21 mouse cellular contexts compared by ENCODE assay signal in the genomic region with DNA sequence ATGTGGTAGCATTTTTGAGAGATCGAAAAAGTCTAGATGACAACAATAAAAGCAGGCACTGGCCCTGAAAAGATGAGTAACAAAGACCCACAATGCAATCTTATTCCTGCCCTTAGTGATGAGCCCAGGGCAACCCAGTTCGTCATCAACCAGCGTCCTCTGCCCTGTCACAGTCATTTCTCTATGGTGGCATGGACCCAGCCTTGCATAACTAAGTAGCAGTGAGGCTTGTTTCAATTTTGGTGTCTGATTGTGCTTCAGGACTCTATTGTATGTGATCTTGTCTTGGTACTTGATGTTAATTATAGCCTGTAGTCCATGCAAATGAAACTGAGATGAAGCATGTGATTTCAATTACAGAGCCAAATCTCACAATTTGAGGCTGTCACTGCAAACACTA.
DNase-seq lines count a peak whose midpoint lies in the region; ATAC-seq lines count a peak whose summit lies in the region.
"Had no signal": no experiment of that assay in that cellular context is flagged by ENCODE, and none has a peak within 500 bp of the region (broad histone marks: within the 10 kb centered on the region; RNA-seq: fewer than 3 reads in every experiment).

No protein-coding gene starts in this region.

- no peaks in the 10 kb centered on the region for H3K27me3 ChIP-seq in forebrain, embryonic 11.5 days (ENCODE audit: control insufficient read depth, insufficient read depth, low read length)
- no peaks in the 10 kb centered on the region for H3K27me3 ChIP-seq in forebrain, embryonic 10.5 days (ENCODE audit: poor library complexity, severe bottlenecking)
- no peaks in the 10 kb centered on the region for H3K27me3 ChIP-seq in neural tube, embryonic 12.5 days (replicated peaks)
- H3K27me3 ChIP-seq in neural tube, embryonic 15.5 days (replicated peaks), result no peaks in the 10 kb centered on the region
- no peaks in the 10 kb centered on the region for H3K27me3 ChIP-seq in forebrain, embryonic 12.5 days
- H3K27me3 ChIP-seq in forebrain, embryonic 16.5 days (replicated peaks; ENCODE audit: control insufficient read depth, insufficient read depth, low read length), result no peaks in the 10 kb centered on the region
- H3K27me3 ChIP-seq: heart, embryonic 13.5 days; intestine, embryonic 15.5 days had no signal

- 74% methylated on average over 3 of the region's 3 CpGs for WGBS in forebrain, embryonic 11.5 days
- WGBS in forebrain, embryonic 10.5 days, result 81% methylated on average over 3 of the region's 3 CpGs
- WGBS in neural tube, embryonic 12.5 days, result 78% methylated on average over 3 of the region's 3 CpGs
- WGBS in neural tube, embryonic 15.5 days, result 73% methylated on average over 3 of the region's 3 CpGs
- 57% methylated on average over 3 of the region's 3 CpGs for WGBS in forebrain, embryonic 12.5 days
- WGBS in forebrain, embryonic 16.5 days, result 52% methylated on average over 3 of the region's 3 CpGs

- H3K9ac ChIP-seq in forebrain, embryonic 11.5 days (ENCODE audit: low read length), result no peak overlapping the region
- H3K9ac ChIP-seq in neural tube, embryonic 12.5 days, result no peak overlapping the region
- H3K9ac ChIP-seq in neural tube, embryonic 15.5 days (replicated peaks), result no peak overlapping the region
- H3K9ac ChIP-seq in forebrain, embryonic 12.5 days, result no peak overlapping the region
- H3K9ac ChIP-seq in forebrain, embryonic 16.5 days (replicated peaks; ENCODE audit: low read depth, low read length), result no peak overlapping the region
- H3K9ac ChIP-seq: heart, embryonic 13.5 days; hindbrain, embryonic 14.5 days; intestine, embryonic 15.5 days had no signal

- H3K27ac ChIP-seq in forebrain, embryonic 11.5 days (ENCODE audit: low read depth, low read length), result no peak overlapping the region
- H3K27ac ChIP-seq in forebrain, embryonic 10.5 days, result no peak overlapping the region
- H3K27ac ChIP-seq in neural tube, embryonic 12.5 days, result no peak overlapping the region
- H3K27ac ChIP-seq in neural tube, embryonic 15.5 days (replicated peaks), result no peak overlapping the region
- H3K27ac ChIP-seq in forebrain, embryonic 12.5 days, result no peak overlapping the region
- H3K27ac ChIP-seq in forebrain, embryonic 16.5 days (ENCODE audit: low read length), result no peak overlapping the region
- H3K27ac ChIP-seq: embryonic facial prominence, embryonic 10.5 days; heart, embryonic 13.5 days; hindbrain, embryonic 14.5 days; intestine, embryonic 15.5 days had no signal

- DNase-seq in forebrain, embryonic 11.5 days (ENCODE audit: low spot score), result no peak
- DNase-seq in forebrain, embryonic 10.5 days (ENCODE audit: extremely low spot score, low spot score), result no peak
- no peak for DNase-seq in cerebellum, postnatal 10 days
- no peak for DNase-seq in thymus, postnatal 25 days
- DNase-seq: adrenal gland, adult 8-10 months; adrenal gland, postnatal 36 days; B cell, adult 2 months; cerebellum, adult 11-12 months; cerebellum, adult 9-11 months; gastrocnemius, postnatal 14 days; heart, postnatal 4 days; kidney, adult 18-20 months had no signal

- no peaks in the 10 kb centered on the region for H3K9me3 ChIP-seq in forebrain, embryonic 11.5 days (ENCODE audit: control insufficient read depth, low read length)
- H3K9me3 ChIP-seq in forebrain, embryonic 10.5 days, result no peaks in the 10 kb centered on the region
- H3K9me3 ChIP-seq in neural tube, embryonic 12.5 days, result no peaks in the 10 kb centered on the region
- H3K9me3 ChIP-seq in neural tube, embryonic 15.5 days (replicated peaks), result no peaks in the 10 kb centered on the region
- no peaks in the 10 kb centered on the region for H3K9me3 ChIP-seq in forebrain, embryonic 12.5 days
- H3K9me3 ChIP-seq in forebrain, embryonic 16.5 days (ENCODE audit: control insufficient read depth, low read length), result no peaks in the 10 kb centered on the region
- H3K9me3 ChIP-seq: embryonic facial prominence, embryonic 10.5 days; heart, embryonic 13.5 days; intestine, embryonic 15.5 days had no signal

- ATAC-seq in forebrain, embryonic 11.5 days (replicated peaks; ENCODE audit: low FRiP score), result peak; percentile 54; the same call in 1 of the 2 replicates
- peak; percentile 13; the same call in 1 of the 2 replicates for ATAC-seq in neural tube, embryonic 12.5 days (ENCODE audit: low FRiP score, low read depth)
- no peak for ATAC-seq in neural tube, embryonic 15.5 days (ENCODE audit: low FRiP score)
- ATAC-seq in forebrain, embryonic 12.5 days (ENCODE audit: low FRiP score), result peak; percentile 71
- peak; percentile 98 for ATAC-seq in forebrain, embryonic 16.5 days
- ATAC-seq: CD4-positive, CD25-positive, alpha-beta regulatory T cell, adult 4 months; intestine, embryonic 15.5 days had no signal

- no peaks in the 10 kb centered on the region for H3K4me1 ChIP-seq in forebrain, embryonic 11.5 days (replicated peaks; ENCODE audit: control insufficient read depth, insufficient read depth, low read length)
- no peaks in the 10 kb centered on the region for H3K4me1 ChIP-seq in forebrain, embryonic 10.5 days
- no peaks in the 10 kb centered on the region for H3K4me1 ChIP-seq in neural tube, embryonic 12.5 days
- 0 out of 2 replicates have a peak, but pooled peaks cover 4% of the 10 kb centered on the region for H3K4me1 ChIP-seq in neural tube, embryonic 15.5 days
- no peaks in the 10 kb centered on the region for H3K4me1 ChIP-seq in forebrain, embryonic 12.5 days
- no peaks in the 10 kb centered on the region for H3K4me1 ChIP-seq in forebrain, embryonic 16.5 days (replicated peaks; ENCODE audit: control insufficient read depth, insufficient read depth, low read length)
- H3K4me1 ChIP-seq: embryonic facial prominence, embryonic 10.5 days; heart, embryonic 13.5 days; intestine, embryonic 15.5 days had no signal

- no peaks in the 10 kb centered on the region for H3K36me3 ChIP-seq in forebrain, embryonic 11.5 days (ENCODE audit: control insufficient read depth, insufficient read depth, low read length)
- H3K36me3 ChIP-seq in forebrain, embryonic 10.5 days (replicated peaks), result no peaks in the 10 kb centered on the region
- H3K36me3 ChIP-seq in neural tube, embryonic 12.5 days, result no peaks in the 10 kb centered on the region
- H3K36me3 ChIP-seq in neural tube, embryonic 15.5 days, result no peaks in the 10 kb centered on the region
- H3K36me3 ChIP-seq in forebrain, embryonic 12.5 days (replicated peaks), result no peaks in the 10 kb centered on the region
- no peaks in the 10 kb centered on the region for H3K36me3 ChIP-seq in forebrain, embryonic 16.5 days (ENCODE audit: control insufficient read depth, insufficient read depth)
- H3K36me3 ChIP-seq: embryonic facial prominence, embryonic 10.5 days; heart, embryonic 13.5 days; intestine, embryonic 15.5 days had no signal

- no peak overlapping the region for H3K4me2 ChIP-seq in forebrain, embryonic 11.5 days (ENCODE audit: low read depth, low read length, severe bottlenecking)
- H3K4me2 ChIP-seq in neural tube, embryonic 12.5 days (replicated peaks), result no peak overlapping the region
- no peak overlapping the region for H3K4me2 ChIP-seq in neural tube, embryonic 15.5 days
- H3K4me2 ChIP-seq in forebrain, embryonic 12.5 days, result no peak overlapping the region
- H3K4me2 ChIP-seq in forebrain, embryonic 16.5 days (ENCODE audit: low read length), result no peak overlapping the region
- H3K4me2 ChIP-seq: heart, embryonic 13.5 days; hindbrain, embryonic 14.5 days; intestine, embryonic 15.5 days had no signal

- no peak overlapping the region for H3K4me3 ChIP-seq in forebrain, embryonic 11.5 days (ENCODE audit: low read depth, low read length)
- no peak overlapping the region for H3K4me3 ChIP-seq in forebrain, embryonic 10.5 days
- no peak overlapping the region for H3K4me3 ChIP-seq in neural tube, embryonic 12.5 days
- H3K4me3 ChIP-seq in neural tube, embryonic 15.5 days (replicated peaks), result no peak overlapping the region
- H3K4me3 ChIP-seq in forebrain, embryonic 12.5 days (replicated peaks), result no peak overlapping the region
- H3K4me3 ChIP-seq in forebrain, embryonic 16.5 days (replicated peaks; ENCODE audit: low read length), result no peak overlapping the region
- H3K4me3 ChIP-seq: embryonic facial prominence, embryonic 10.5 days; heart, embryonic 13.5 days; intestine, embryonic 15.5 days had no signal
